Mouse (Mus musculus) intestine, embryonic 15.5 days (tissue): Measurements from ENCODE around the gene Shc2. TPM values are rescaled to one million over a fixed set of nuclear protein-coding genes. Genes with fewer than 3 reads are reported as not detected.

Source experiments
- polyA plus RNA-seq: library from polyadenylated mRNA; unstranded; fragments of >200 nt; fragmentation: Nextera tagmentation; extraction: Ambion mirVana; gene quantifications from 2 replicates; pipeline ENCODE4 v1.2.1, GENCODE M21; 2015

Shc2 gene
- polyA plus RNA-seq, 1 experiment from 2014 or later: 8.2 TPM

Other genes with a start within 250 kb of the Shc2 start
- not detected in 2 replicates for gene Vmn2r83, start 169.2 kb downstream of the Shc2 start, polyA plus RNA-seq
- 106 and 121 TPM in 2 replicates for gene Plpp2, start 104.1 kb downstream of the Shc2 start, polyA plus RNA-seq
- 40.5 and 44.3 TPM in 2 replicates for gene Mier2, start 82.7 kb downstream of the Shc2 start, polyA plus RNA-seq
- gene Theg, start 50.6 kb downstream of the Shc2 start, polyA plus RNA-seq: not detected in 2 replicates
- 0.05 and 0.06 TPM in 2 replicates for gene C2cd4c, start 23.9 kb downstream of the Shc2 start, polyA plus RNA-seq
- not detected in 2 replicates for gene Odf3l2, start 7.8 kb upstream of the Shc2 start, polyA plus RNA-seq
- 23.6 and 28.6 TPM in 2 replicates for gene Madcam1, start 26.6 kb upstream of the Shc2 start, polyA plus RNA-seq
- gene Tpgs1, start 31.5 kb upstream of the Shc2 start, polyA plus RNA-seq: 62.8 and 63.0 TPM in 2 replicates
- 137 and 144 TPM in 2 replicates for gene Cdc34, start 44.3 kb upstream of the Shc2 start, polyA plus RNA-seq
- 0.52 and 0.76 TPM in 2 replicates for gene Gzmm, start 51.1 kb upstream of the Shc2 start, polyA plus RNA-seq
- 1,119 and 1,131 TPM in 2 replicates for gene Bsg, start 66.6 kb upstream of the Shc2 start, polyA plus RNA-seq
- gene Hcn2, start 78.7 kb upstream of the Shc2 start, polyA plus RNA-seq: 0.18 and 0.23 TPM in 2 replicates
- gene Polrmt, start 108.7 kb upstream of the Shc2 start, polyA plus RNA-seq: 37.8 and 45.5 TPM in 2 replicates
- gene Fgf22, start 117.2 kb upstream of the Shc2 start, polyA plus RNA-seq: 0.09 and 0.28 TPM in 2 replicates
- 89.8 and 91.6 TPM in 2 replicates for gene Rnf126, start 129.0 kb upstream of the Shc2 start, polyA plus RNA-seq
- gene Fstl3, start 139.4 kb upstream of the Shc2 start, polyA plus RNA-seq: 14.0 and 16.1 TPM in 2 replicates
- gene Prss57, start 153.0 kb upstream of the Shc2 start, polyA plus RNA-seq: 0.09 TPM in 1 of 2 replicates, not detected in the other
- gene Palm, start 155.7 kb upstream of the Shc2 start, polyA plus RNA-seq: 48.1 and 48.5 TPM in 2 replicates
- 141 and 154 TPM in 2 replicates for gene Misp, start 183.1 kb upstream of the Shc2 start, polyA plus RNA-seq
- gene Ptbp1, start 216.5 kb upstream of the Shc2 start, polyA plus RNA-seq: 307 and 314 TPM in 2 replicates
- gene Prtn3, start 236.6 kb upstream of the Shc2 start, polyA plus RNA-seq: 3.7 and 3.9 TPM in 2 replicates
- gene Plppr3, start 236.7 kb upstream of the Shc2 start, polyA plus RNA-seq: 31.3 and 32.7 TPM in 2 replicates
- 1.1 and 2.6 TPM in 2 replicates for gene Elane, start 248.3 kb upstream of the Shc2 start, polyA plus RNA-seq